Mouse (Mus musculus) limb, embryonic 13.5 days (tissue): ENCODE results near the gene Phtf2. TPM values are rescaled to one million over a fixed set of nuclear protein-coding genes. Genes with fewer than 3 reads are reported as not detected.
"Not testable (repeated sequence)": the region's sequence is repeated elsewhere in the genome, so short reads cannot be mapped to it uniquely, and the experiment has no call there.

Source experiments
- ATAC-seq: fragments of 200-750 bp; cut with Nextera tagmentation; 2 replicates; pipeline ENCODE4 v1.8.0; 2017; ENCODE audit warnings: low read depth, moderate number of reproducible peaks, moderate TSS enrichment; ENCODE audit not compliant: low FRiP score
- H3K27ac ChIP-seq: fragments of 300-500 bp; sonication (generic); 2 replicates; pipeline ENCODE4 v1.5.1; 2015; ENCODE audit warnings: inconsistent platforms, mild to moderate bottlenecking, moderate library complexity
- H3K27me3 ChIP-seq: fragments of 300-500 bp; sonication (generic); 2 replicates; pipeline ENCODE4 v1.6.1; 2015; ENCODE audit warnings: mild to moderate bottlenecking, inconsistent platforms
- H3K36me3 ChIP-seq: fragments of 300-500 bp; sonication (generic); 2 replicates; pipeline ENCODE4 v1.6.1; 2015; ENCODE audit warnings: inconsistent platforms, mild to moderate bottlenecking, moderate library complexity
- H3K4me1 ChIP-seq: fragments of 300-500 bp; sonication (generic); 2 replicates; pipeline ENCODE4 v1.6.1; 2015; ENCODE audit warnings: inconsistent platforms
- H3K4me2 ChIP-seq: fragments of 300-500 bp; sonication (generic); replicated peaks from 2 replicates; pipeline ENCODE4 v1.6.1; 2015; ENCODE audit warnings: inconsistent platforms, mild to moderate bottlenecking, moderate library complexity
- H3K4me3 ChIP-seq: fragments of 300-500 bp; sonication (generic); 2 replicates; pipeline ENCODE4 v1.5.1; 2015; ENCODE audit warnings: moderate library complexity, mild to moderate bottlenecking, inconsistent platforms
- H3K9ac ChIP-seq: fragments of 300-500 bp; sonication (generic); 2 replicates; pipeline ENCODE4 v1.6.1; 2015; ENCODE audit warnings: mild to moderate bottlenecking, inconsistent platforms
- H3K9me3 ChIP-seq: fragments of 300-500 bp; sonication (generic); 2 replicates; pipeline ENCODE4 v1.6.1; 2016; ENCODE audit warnings: inconsistent platforms
- WGBS: fragments of 180-500 bp; shearing (Covaris S2); methylation state at CpG from one replicate; pipeline ENCODE4 v1.1.7; 2015; 5-methylcytosine and 5-hydroxymethylcytosine counted together
- polyA plus RNA-seq: library from polyadenylated mRNA; unstranded; fragments of >200 nt; fragmentation: Nextera tagmentation; extraction: Ambion mirVana; gene quantifications from 2 replicates; pipeline ENCODE4 v1.2.1, GENCODE M21; 2015

Phtf2 gene
- polyA plus RNA-seq, 1 experiment from 2014 or later = 15.7 TPM

DNA sequence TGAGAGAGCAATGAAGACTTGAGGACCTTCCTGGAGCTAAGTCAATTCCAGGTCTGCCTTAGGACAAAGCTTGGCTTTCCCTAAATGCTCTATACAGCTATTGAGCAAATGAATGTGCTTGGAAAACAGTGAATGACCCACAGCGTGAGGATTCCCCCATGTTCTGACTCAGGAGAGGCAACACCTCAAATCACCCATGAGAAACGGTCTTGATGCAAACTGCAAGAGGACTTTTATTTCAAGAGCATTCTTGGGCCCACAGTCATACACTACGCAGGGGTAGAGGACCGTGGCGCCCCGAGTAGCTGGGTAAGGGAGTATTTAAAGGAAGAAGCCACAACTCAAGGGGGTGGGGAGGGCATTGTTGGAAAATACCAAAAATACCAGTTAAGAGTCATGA lies 165.9 kb downstream of the Phtf2 start:
- H3K9ac ChIP-seq, H3K4me3 ChIP-seq, H3K4me2 ChIP-seq, H3K27ac ChIP-seq, H3K4me1 ChIP-seq, H3K9me3 ChIP-seq, H3K27me3 ChIP-seq, H3K36me3 ChIP-seq, ATAC-seq: not testable (repeated sequence)
- 90% methylated on average over 6 of the region's 6 CpGs for WGBS

- not testable (repeated sequence) for H3K9me3 ChIP-seq, H3K4me1 ChIP-seq, H3K27ac ChIP-seq, ATAC-seq, H3K36me3 ChIP-seq, H3K4me3 ChIP-seq, H3K4me2 ChIP-seq, H3K9ac ChIP-seq, H3K27me3 ChIP-seq
- WGBS = 88% methylated on average over 1 of the region's 1 CpGs
These were observed 167.3 kb downstream of the Phtf2 start for GRCm38 (mm10) chr5:20714619-20715018.

DNA sequence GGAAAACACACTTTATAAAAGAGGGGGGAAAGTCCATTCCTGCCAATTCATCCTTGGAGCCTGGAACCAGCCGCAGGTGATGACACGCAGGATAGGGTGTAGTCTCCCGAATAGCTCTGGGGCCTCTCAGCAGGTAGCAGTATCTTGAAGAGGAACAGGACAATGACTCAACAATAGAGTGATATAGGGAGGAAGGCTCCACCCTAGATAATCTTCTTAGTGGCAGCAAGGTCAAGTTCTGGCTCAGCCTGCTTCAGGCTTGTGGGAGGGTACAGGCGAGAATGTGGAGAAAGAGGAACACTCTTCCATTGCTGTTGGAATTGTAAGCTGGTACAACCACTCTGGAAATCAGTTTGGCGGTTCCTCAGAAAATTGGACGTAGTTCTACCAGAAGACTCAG lies 171.1 kb downstream of the Phtf2 start:
- not testable (repeated sequence) for H3K9me3 ChIP-seq, H3K27ac ChIP-seq, ATAC-seq, H3K27me3 ChIP-seq, H3K4me3 ChIP-seq, H3K9ac ChIP-seq, H3K4me2 ChIP-seq, H3K4me1 ChIP-seq, H3K36me3 ChIP-seq
- 85% methylated on average over 6 of the region's 6 CpGs for WGBS

Other genes with a start within 250 kb of the Phtf2 start
- 60.3 and 60.4 TPM in 2 replicates for gene Tmem60, start 67 bp upstream of the Phtf2 start, polyA plus RNA-seq
- gene Rsbn1l, start 74.3 kb upstream of the Phtf2 start, polyA plus RNA-seq = 5.4 and 6.0 TPM in 2 replicates
- 23.6 and 25.6 TPM in 2 replicates for gene Ptpn12, start 173.8 kb upstream of the Phtf2 start, polyA plus RNA-seq